Mouse (Mus musculus) heart, postnatal 14 days (tissue): ENCODE measurements around the gene Spatc1l. TPM values are rescaled to one million over a fixed set of nuclear protein-coding genes. Genes with fewer than 3 reads are reported as not detected.

Experiments
- DNase-seq, 2 experiments: peaks; one replicate each; pipeline ENCODE4 v3.0.0; 2021 to 2022
- intact Hi-C: fragments of 180-260 bp; cut with DNase I; formaldehyde crosslinking; loops from one replicate; pipeline ENCODE4 v1.15.1; 2025
- long read RNA-seq, 2 experiments: library from polyadenylated mRNA; stranded (forward); transcript quantifications; one replicate each; pipeline ENCODE4 v2.0.0; 2021
- total RNA-seq, 2 experiments: library from RNA; stranded (reverse); gene quantifications; 2 replicates each; pipeline ENCODE4 v1.2.3; 2021

The Spatc1l gene
- total RNA-seq = not detected
- long read RNA-seq, experiment 1 = 0 reads
- long read RNA-seq, experiment 2 = 0 reads

- intact Hi-C loops = no loop called here
- no peak for DNase-seq
Measured at GRCm38 (mm10) chr10:76561972-76562371, at the start of gene Spatc1l. TSS of gene Spatc1l (plus strand) at chr10:76562272.

GRCm38 (mm10) chr10:76512965-76513583 lies 49.0 kb upstream of the Spatc1l start:
- intact Hi-C loops = loop anchor here (5.0 kb wide), 1 partner anchor 224 kb away; no protein-coding TSS in a partner anchor
- DNase-seq = peak; percentile 77 to 90

- intact Hi-C loops = no loop called here
- DNase-seq = no peak
Measured at GRCm38 (mm10) chr10:76530922-76531321, 31.1 kb upstream of the Spatc1l start.

- intact Hi-C loops = no loop called here
- peak; percentile 91 to 95 for DNase-seq
Measured at GRCm38 (mm10) chr10:76531375-76531774, 30.7 kb upstream of the Spatc1l start, which contains the start of gene Lss. TSS of gene Lss (plus strand) at chr10:76531588.

- no peak for DNase-seq
- intact Hi-C loops = no loop called here
Measured at GRCm38 (mm10) chr10:76531828-76532227, 30.2 kb upstream of the Spatc1l start.

GRCm38 (mm10) chr10:76535526-76535925 lies 26.5 kb upstream of the Spatc1l start:
- intact Hi-C loops = no loop called here
- DNase-seq = no peak

DNA sequence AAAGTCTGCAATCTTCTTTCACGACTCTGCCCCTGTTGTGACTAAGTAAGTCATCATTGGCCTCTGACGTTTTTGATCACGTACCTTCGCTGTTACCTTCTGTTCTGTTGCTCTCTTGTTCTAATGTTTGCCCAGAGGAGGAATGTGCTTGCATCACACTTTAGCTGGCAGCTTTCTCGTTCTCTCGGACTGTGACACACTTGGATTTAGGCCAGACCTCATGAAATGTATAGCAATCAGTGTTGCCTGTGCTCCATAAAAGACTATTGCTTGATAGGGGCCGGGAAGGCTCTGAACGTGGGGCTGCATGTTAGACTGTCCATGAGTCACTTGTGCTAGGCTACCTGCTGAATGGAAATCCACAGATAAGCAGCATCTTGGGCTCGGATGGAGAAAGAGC lies 24.5 kb upstream of the Spatc1l start:
- intact Hi-C loops = no loop called here
- DNase-seq = no peak

- intact Hi-C loops = no loop called here
- DNase-seq = no peak
Measured at GRCm38 (mm10) chr10:76541336-76542085, 20.6 kb upstream of the Spatc1l start.

DNA sequence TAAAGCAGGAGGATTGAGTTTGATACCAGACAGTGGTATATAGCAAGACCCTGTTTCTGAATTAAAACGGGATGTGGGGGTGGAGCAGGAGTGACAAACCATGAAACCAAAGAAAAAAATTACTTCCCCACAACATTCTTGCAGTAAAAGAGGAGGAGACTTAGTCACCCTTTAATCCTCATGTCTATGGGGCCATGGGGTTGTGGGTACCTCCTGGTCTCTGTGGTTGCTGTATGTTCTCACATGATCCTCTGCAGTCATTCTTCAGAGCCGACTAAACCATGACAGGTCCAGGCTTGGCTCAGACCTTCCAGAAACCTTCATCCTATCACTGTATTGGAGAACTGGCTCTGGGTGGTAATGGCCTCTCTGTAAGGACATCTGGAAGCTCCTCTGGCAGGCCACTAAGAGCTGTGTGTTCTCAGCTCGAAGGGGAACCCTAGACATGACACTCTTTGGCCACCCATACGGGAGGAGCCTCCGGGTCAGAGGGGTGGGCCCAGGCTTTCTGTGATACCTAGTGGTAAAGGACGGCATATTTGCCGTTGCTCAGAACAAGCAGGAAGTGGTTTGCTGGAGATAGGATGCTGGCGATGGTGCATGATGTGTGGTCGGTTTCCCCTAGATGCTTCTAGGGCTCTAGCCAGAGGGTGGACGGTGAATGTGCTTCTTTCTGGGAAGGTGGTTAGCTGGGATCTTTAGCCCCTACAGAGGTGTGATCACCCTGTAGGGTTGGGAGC lies 19.3 kb upstream of the Spatc1l start:
- DNase-seq = no peak
- intact Hi-C loops = no loop called here

DNA sequence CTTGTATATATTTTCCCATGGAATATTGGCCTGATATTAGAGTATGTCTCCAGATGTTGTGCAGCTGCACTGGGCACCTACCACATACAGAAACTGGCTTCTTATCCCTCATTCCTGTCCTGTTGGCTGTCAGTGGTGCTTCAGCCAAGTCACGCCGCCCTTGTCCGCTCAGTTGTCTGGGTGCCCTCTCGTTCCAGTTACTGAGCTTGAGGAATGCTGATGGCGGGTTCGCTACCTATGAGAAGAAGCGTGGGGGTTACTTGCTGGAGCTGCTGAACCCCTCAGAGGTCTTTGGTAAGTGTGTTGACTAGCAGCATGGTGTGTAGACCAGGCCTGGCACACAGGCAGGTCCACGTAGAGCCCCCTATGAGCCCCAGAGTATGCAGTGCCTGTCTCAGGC lies 15.5 kb upstream of the Spatc1l start:
- intact Hi-C loops = no loop called here
- no peak for DNase-seq

DNA sequence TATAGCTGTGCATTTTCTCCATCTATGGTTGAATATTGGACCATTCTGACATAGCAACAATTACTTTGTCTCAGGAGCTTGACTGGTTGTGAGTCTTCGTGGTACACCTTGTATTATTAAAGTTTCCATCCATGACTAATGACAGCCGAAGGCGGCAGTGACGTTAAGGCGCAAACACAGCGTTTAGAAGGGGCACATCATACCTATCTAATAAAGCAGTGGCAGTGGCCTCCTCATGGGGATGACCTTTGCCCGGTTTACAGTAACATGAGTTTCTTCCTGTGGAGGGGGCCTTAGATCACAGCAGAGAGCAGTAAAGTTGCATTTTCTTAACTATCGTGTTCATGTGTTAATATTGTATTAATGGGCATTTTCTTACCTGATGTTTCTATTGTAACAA lies 13.9 kb upstream of the Spatc1l start:
- intact Hi-C loops = no loop called here
- DNase-seq = no peak

- DNase-seq = peak; percentile 5 to 18
- intact Hi-C loops = loop anchor here (2.0 kb wide), 1 partner anchor 184 kb away; no protein-coding TSS in a partner anchor
Measured at GRCm38 (mm10) chr10:76550458-76550857, 11.6 kb upstream of the Spatc1l start.

DNA sequence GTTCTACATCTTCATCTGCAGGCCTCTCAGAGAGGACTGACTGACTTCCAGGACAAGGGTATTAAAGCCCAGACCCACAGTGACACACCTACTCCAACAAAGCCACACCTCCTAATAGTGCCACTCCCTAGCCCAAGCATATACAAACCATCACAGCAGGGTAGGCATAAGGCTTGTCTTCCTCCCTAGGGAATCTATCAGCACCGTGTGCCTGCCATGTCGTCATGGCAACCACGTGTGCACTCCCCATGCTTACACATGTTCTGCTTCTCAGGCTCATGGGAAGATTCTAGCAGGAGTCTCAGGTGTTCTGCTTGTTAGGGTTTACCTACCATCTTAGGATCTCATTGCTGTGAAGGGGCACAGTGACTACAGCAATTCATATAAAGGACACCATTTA lies 10.5 kb upstream of the Spatc1l start:
- no peak for DNase-seq
- intact Hi-C loops = loop anchor here (2.0 kb wide), 1 partner anchor 183 kb away; no protein-coding TSS in a partner anchor

DNA sequence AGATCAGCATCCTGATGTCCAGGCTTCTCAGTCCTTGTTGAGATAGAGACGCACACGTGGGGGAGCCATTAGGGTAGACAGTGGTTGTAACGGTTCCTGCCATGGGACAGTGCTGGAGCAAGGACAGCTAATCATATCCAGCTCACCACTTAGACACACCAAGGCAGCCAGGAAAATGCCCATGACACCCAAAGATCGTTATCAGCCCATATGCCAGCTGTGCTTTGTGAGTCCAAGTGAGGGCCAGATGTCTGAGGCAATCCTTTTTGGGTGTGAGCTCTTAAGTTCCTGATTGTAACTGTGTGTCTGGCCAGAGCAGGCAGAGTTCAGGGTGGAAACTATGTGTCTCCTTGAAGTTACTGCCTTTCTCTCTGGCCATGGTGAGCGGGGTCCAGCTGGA lies 8.0 kb upstream of the Spatc1l start:
- intact Hi-C loops = no loop called here
- DNase-seq = no peak

GRCm38 (mm10) chr10:76569996-76570685 lies 8.1 kb downstream of the Spatc1l start:
- intact Hi-C loops = no loop called here
- DNase-seq = no peak

- no peak for DNase-seq
- intact Hi-C loops = no loop called here
Measured at GRCm38 (mm10) chr10:76571070-76571469, 9.0 kb downstream of the Spatc1l start.

- intact Hi-C loops = no loop called here
- DNase-seq = no peak
Measured at GRCm38 (mm10) chr10:76572151-76572550, 10.1 kb downstream of the Spatc1l start.

- intact Hi-C loops = no loop called here
- DNase-seq = no peak
Measured at GRCm38 (mm10) chr10:76575374-76575773, 13.3 kb downstream of the Spatc1l start, which contains the start of gene Ftcd. TSS of gene Ftcd (plus strand) at chr10:76575648.

- no peak for DNase-seq
- intact Hi-C loops = no loop called here
Measured at GRCm38 (mm10) chr10:76576920-76577319, 14.8 kb downstream of the Spatc1l start.

DNA sequence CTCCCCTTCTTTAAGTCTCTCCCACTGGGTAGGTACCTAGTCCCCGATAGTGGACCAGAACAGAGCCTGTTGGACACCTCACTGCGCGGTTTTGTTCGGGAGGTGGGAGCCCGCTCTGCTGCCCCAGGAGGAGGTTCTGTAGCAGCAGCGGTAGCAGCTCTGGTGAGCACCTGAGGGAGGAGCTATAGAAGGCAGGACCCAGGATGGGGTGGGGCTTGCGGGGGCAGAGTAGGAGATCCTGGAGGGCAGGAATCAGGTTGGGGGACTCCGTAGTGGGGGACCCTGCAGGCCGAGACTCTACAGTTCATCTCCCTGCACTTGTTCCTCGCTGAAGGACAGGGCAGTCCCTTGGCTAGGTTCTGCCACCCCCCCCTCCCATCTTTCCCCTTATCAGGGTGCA lies 22.1 kb downstream of the Spatc1l start:
- DNase-seq = no peak
- intact Hi-C loops = no loop called here

DNA sequence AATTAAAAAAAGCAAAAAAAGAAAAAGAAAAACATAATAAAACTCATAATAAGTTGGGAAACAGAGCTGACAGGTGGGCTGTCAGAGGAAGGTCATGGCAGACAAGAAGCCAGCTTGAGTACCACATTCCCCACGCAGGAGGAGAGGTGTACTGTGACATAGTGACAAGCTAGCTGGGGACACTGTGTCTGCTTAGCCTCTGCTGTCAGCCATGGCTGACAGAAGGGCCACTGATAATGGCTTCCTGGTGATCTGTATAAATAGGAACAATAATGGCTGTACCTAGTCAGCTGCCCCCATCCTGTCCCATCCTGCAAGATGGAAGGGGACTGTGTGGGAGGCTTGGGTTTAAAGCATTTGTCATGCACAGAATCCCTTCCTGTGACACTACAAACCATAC lies 24.1 kb downstream of the Spatc1l start:
- DNase-seq = no peak
- intact Hi-C loops = no loop called here
